Mouse (Mus musculus) lung, adult 2 months (tissue): Measurements from ENCODE around the gene Coro1c.

ENCODE experiments used
- CTCF ChIP-seq: fragments of 200-500 bp; IDR thresholded peaks from 2 replicates; pipeline ENCODE4 v1.5.1; 2011; ENCODE audit warnings: mild to moderate bottlenecking, low read length, control low read depth; ENCODE audit not compliant: insufficient read depth
- POLR2A ChIP-seq: fragments of 200-500 bp; IDR thresholded peaks from 2 replicates; pipeline ENCODE4 v1.6.1; 2011; ENCODE audit warnings: low read depth, mild to moderate bottlenecking, control low read depth, low read length, borderline replicate concordance; ENCODE audit errors: extremely low read depth

- TF ChIP-seq CTCF (no peak), POLR2A (no peak)
Measured at GRCm38 (mm10) chr5:113883384-113883771, 25.2 kb downstream of the Coro1c start.
